ENCODE assay signal across 24 mouse cellular contexts in genomic region chr2:19455228-19455627, GRCm38 (mm10). TPM values are rescaled to one million over a fixed set of nuclear protein-coding genes. Genes with fewer than 3 reads are reported as not detected.
A peak's percentile ranks its signal among the peaks of the same experiment; 100 is the strongest.
DNase-seq lines count a peak whose midpoint lies in the region; ATAC-seq and TF ChIP-seq lines count a peak whose summit lies in the region.
"Had no signal": no experiment of that assay in that cellular context is flagged by ENCODE, and none has a peak within 500 bp of the region (broad histone marks: within the 10 kb centered on the region; RNA-seq: fewer than 3 reads in every experiment).

No protein-coding gene starts in this region.

- peaks cover 50% of the 10 kb centered on the region for H3K27me3 ChIP-seq in limb, embryonic 11.5 days (ENCODE audit: control insufficient read depth, insufficient read depth, low read length)
- peaks cover 92% of the 10 kb centered on the region for H3K27me3 ChIP-seq in limb, embryonic 10.5 days (ENCODE audit: low read depth, poor library complexity, severe bottlenecking)
- peaks cover 58% of the 10 kb centered on the region for H3K27me3 ChIP-seq in limb, embryonic 14.5 days (ENCODE audit: control insufficient read depth, insufficient read depth, low read length)
- H3K27me3 ChIP-seq: CH12.LX had no signal

- peaks cover 9% of the 10 kb centered on the region; the same call in 1 of the 2 replicates for H3K4me1 ChIP-seq in limb, embryonic 11.5 days (ENCODE audit: control insufficient read depth, insufficient read depth, low read length)
- peaks cover 43% of the 10 kb centered on the region for H3K4me1 ChIP-seq in limb, embryonic 10.5 days
- H3K4me1 ChIP-seq in limb, embryonic 14.5 days (ENCODE audit: control insufficient read depth, insufficient read depth, low read length): peaks cover 13% of the 10 kb centered on the region
- H3K4me1 ChIP-seq: embryonic facial prominence, embryonic 12.5 days; heart, embryonic 10.5 days; intestine, embryonic 15.5 days had no signal

- no peak overlapping the region for H3K4me3 ChIP-seq in limb, embryonic 11.5 days (ENCODE audit: low read depth, low read length)
- H3K4me3 ChIP-seq in limb, embryonic 10.5 days: no peak overlapping the region
- H3K4me3 ChIP-seq in limb, embryonic 14.5 days (replicated peaks; ENCODE audit: low read length): no peak overlapping the region
- H3K4me3 ChIP-seq: embryonic facial prominence, embryonic 12.5 days; gastrocnemius, adult 2 months; heart, embryonic 10.5 days; hindbrain, embryonic 13.5 days; intestine, embryonic 15.5 days had no signal

- 3% methylated on average over 5 of the region's 5 CpGs for WGBS in limb, embryonic 11.5 days
- 3% methylated on average over 5 of the region's 5 CpGs for WGBS in limb, embryonic 10.5 days
- WGBS in limb, embryonic 14.5 days: 1% methylated on average over 5 of the region's 5 CpGs

- no peak overlapping the region for H3K9ac ChIP-seq in limb, embryonic 11.5 days (ENCODE audit: low read length)
- no peak overlapping the region for H3K9ac ChIP-seq in limb, embryonic 14.5 days (ENCODE audit: low read depth, low read length, severe bottlenecking)
- H3K9ac ChIP-seq: embryonic facial prominence, embryonic 12.5 days; hindbrain, embryonic 13.5 days; intestine, embryonic 15.5 days had no signal

- ATAC-seq in limb, embryonic 11.5 days (ENCODE audit: insufficient number of reproducible peaks, low FRiP score, low TSS enrichment, low read depth): no peak
- no peak for ATAC-seq in limb, embryonic 14.5 days (ENCODE audit: low FRiP score, low read depth)

- TF ChIP-seq POLR2A in limb, embryonic 14.5 days (IDR thresholded peaks at IDR 0.05; ENCODE audit: borderline replicate concordance, extremely low read depth, insufficient read depth, insufficient read length): no peak

- no peaks in the 10 kb centered on the region for H3K36me3 ChIP-seq in limb, embryonic 11.5 days (ENCODE audit: control insufficient read depth, insufficient read depth, low read length)
- no peaks in the 10 kb centered on the region for H3K36me3 ChIP-seq in limb, embryonic 10.5 days
- H3K36me3 ChIP-seq in limb, embryonic 14.5 days (ENCODE audit: control insufficient read depth, insufficient read depth, low read length): no peaks in the 10 kb centered on the region
- H3K36me3 ChIP-seq: embryonic facial prominence, embryonic 12.5 days; heart, embryonic 10.5 days; hindbrain, embryonic 13.5 days; intestine, embryonic 15.5 days had no signal

- H3K9me3 ChIP-seq in limb, embryonic 11.5 days (ENCODE audit: control insufficient read depth, low read length): no peaks in the 10 kb centered on the region
- H3K9me3 ChIP-seq in limb, embryonic 10.5 days (replicated peaks): no peaks in the 10 kb centered on the region
- no peaks in the 10 kb centered on the region for H3K9me3 ChIP-seq in limb, embryonic 14.5 days (ENCODE audit: control insufficient read depth, low read length)
- H3K9me3 ChIP-seq: embryonic facial prominence, embryonic 12.5 days; heart, embryonic 10.5 days; hindbrain, embryonic 13.5 days; intestine, embryonic 15.5 days had no signal

- no peak overlapping the region for H3K27ac ChIP-seq in limb, embryonic 11.5 days (replicated peaks; ENCODE audit: low read depth, low read length)
- no peak overlapping the region for H3K27ac ChIP-seq in limb, embryonic 10.5 days
- no peak overlapping the region for H3K27ac ChIP-seq in limb, embryonic 14.5 days (replicated peaks; ENCODE audit: low read depth, low read length)
- H3K27ac ChIP-seq: embryonic facial prominence, embryonic 12.5 days; gastrocnemius, adult 2 months; heart, embryonic 10.5 days; hindbrain, embryonic 13.5 days; intestine, embryonic 15.5 days had no signal

- H3K4me2 ChIP-seq in limb, embryonic 11.5 days (ENCODE audit: low read depth, severe bottlenecking): no peak overlapping the region
- no peak overlapping the region for H3K4me2 ChIP-seq in limb, embryonic 14.5 days (replicated peaks; ENCODE audit: low read depth, low read length, severe bottlenecking)
- H3K4me2 ChIP-seq: embryonic facial prominence, embryonic 12.5 days; hindbrain, embryonic 13.5 days; intestine, embryonic 15.5 days had no signal

- peak; percentile 26 for DNase-seq in embryo, embryonic 9.5 days (ENCODE audit: extremely low spot score)
- DNase-seq in embryo, embryonic 11 days: no peak
- peak; percentile 32 for DNase-seq in limb, embryonic 11.5 days (ENCODE audit: low spot score)
- DNase-seq in limb, embryonic 10.5 days (ENCODE audit: low spot score): no peak
- peak; percentile 50 for DNase-seq in NIH3T3 (ENCODE audit: low read depth)
- DNase-seq in limb, embryonic 14.5 days (ENCODE audit: low spot score): peak; percentile 52
- DNase-seq in lung, postnatal 10 days: no peak
- no peak for DNase-seq in thymus, postnatal 10 days (ENCODE audit: low spot score in 2 of 2)
- DNase-seq: adrenal gland, adult 2 months; adrenal gland, postnatal 25 days; cerebellum, adult 2 months; gastrocnemius, adult 2 months; gastrocnemius, postnatal 36 days; heart, adult 18-20 months; heart, postnatal 10 days; heart, postnatal 4 days had no signal

RNA-seq across cellular contexts. Expression of gene Ptf1a, which starts 9.8 kb away (rescaled TPM):
- not detected in 2 replicates for polyA plus RNA-seq in limb, embryonic 11.5 days (2014; fragmentation: Nextera tagmentation; extraction: Ambion mirVana)
- polyA plus RNA-seq in limb, embryonic 10.5 days (2016; fragmentation: Nextera tagmentation; extraction: Ambion mirVana): not detected in 2 replicates
- polyA plus RNA-seq in limb, embryonic 14.5 days (2012; rRNA removed): 0.04 TPM in 1 of 2 replicates, not detected in the other
- not detected in 2 replicates for polyA plus RNA-seq in limb, embryonic 14.5 days (2014; fragmentation: Nextera tagmentation; extraction: Ambion mirVana)
- polyA plus RNA-seq: adrenal gland, adult 2 months; forebrain, embryonic 11.5 days; forebrain, embryonic 16.5 days; heart, embryonic 10.5 days; heart, embryonic 14.5 days had no signal

Comparison
In these comparisons a context has a peak if more than half of its experiments do, and no peak if none do; other contexts are left out.
1. DNase-seq: peak in embryo, embryonic 9.5 days (single experiment), limb, embryonic 11.5 days (single experiment), NIH3T3 (single experiment) and limb, embryonic 14.5 days (single experiment); none in embryo, embryonic 11 days (single experiment), limb, embryonic 10.5 days (single experiment), lung, postnatal 10 days (single experiment) and thymus, postnatal 10 days (0 of 2).